Mouse (Mus musculus): ENCODE data around the gene Aprt.

DNA sequence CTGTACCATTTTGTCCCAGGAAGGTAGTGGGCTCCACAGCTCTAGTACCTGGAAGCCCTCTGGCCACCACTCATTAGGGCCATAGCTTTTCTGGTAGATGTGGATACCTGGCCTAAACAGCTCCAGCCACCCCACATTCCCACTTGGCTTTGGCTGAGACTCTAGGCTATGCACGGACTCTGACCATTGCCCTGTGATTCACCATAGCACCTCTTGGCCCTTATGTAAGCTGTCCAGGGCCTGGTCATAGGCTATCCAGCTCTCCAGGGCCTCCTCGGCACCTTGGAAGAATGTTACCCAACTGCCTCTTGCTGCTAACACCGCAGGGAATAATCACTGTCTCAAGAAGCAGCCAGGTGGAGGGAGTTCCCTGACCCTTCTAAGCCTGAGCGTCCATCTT, 47.5 kb downstream of the Aprt start:
- TF ChIP-seq POLR2A (IDR thresholded peaks at IDR 0.05; ENCODE audit: control insufficient read depth, extremely low read depth, insufficient read depth, low read length, poor library complexity) (no peak), CTCF (IDR thresholded peaks at IDR 0.05; ENCODE audit: borderline replicate concordance, control insufficient read depth, extremely low read depth, insufficient read depth, low read length, poor library complexity) (no peak)
